Mouse (Mus musculus): ENCODE measurements around the gene 1810062G17Rik.
A peak's percentile ranks its signal among the peaks of the same experiment; 100 is the strongest.

Gene 1810062G17Rik

GRCm38 (mm10) chr3:36478776-36479175 lies 3.0 kb downstream of the 1810062G17Rik start:
- DNase-seq = no peak

GRCm38 (mm10) chr3:36480486-36480885 lies 4.7 kb downstream of the 1810062G17Rik start:
- DNase-seq = no peak

- DNase-seq = peak; percentile 76 to 86
Measured at GRCm38 (mm10) chr3:36481776-36482193, 6.0 kb downstream of the 1810062G17Rik start.

- no peak for DNase-seq
Measured at GRCm38 (mm10) chr3:36482940-36483339, 7.2 kb downstream of the 1810062G17Rik start.

GRCm38 (mm10) chr3:36484292-36484691 lies 8.6 kb downstream of the 1810062G17Rik start:
- DNase-seq = no peak

- DNase-seq = no peak
Measured at GRCm38 (mm10) chr3:36486176-36486575, 10.4 kb downstream of the 1810062G17Rik start.

GRCm38 (mm10) chr3:36486881-36487280 lies 11.1 kb downstream of the 1810062G17Rik start:
- DNase-seq = no peak

GRCm38 (mm10) chr3:36488367-36488766 lies 12.6 kb downstream of the 1810062G17Rik start:
- no peak for DNase-seq

- DNase-seq = no peak
Measured at GRCm38 (mm10) chr3:36488899-36489589, 13.3 kb downstream of the 1810062G17Rik start.

- no peak for DNase-seq
Measured at GRCm38 (mm10) chr3:36489590-36489910, 13.8 kb downstream of the 1810062G17Rik start.

- DNase-seq = no peak
Measured at GRCm38 (mm10) chr3:36491535-36491934, 15.8 kb downstream of the 1810062G17Rik start.

GRCm38 (mm10) chr3:36492716-36493391 lies 17.1 kb downstream of the 1810062G17Rik start:
- no peak for DNase-seq

GRCm38 (mm10) chr3:36493641-36494283 lies 18.0 kb downstream of the 1810062G17Rik start:
- DNase-seq = no peak

GRCm38 (mm10) chr3:36494613-36495012 lies 18.9 kb downstream of the 1810062G17Rik start:
- DNase-seq = no peak

GRCm38 (mm10) chr3:36495436-36495835 lies 19.7 kb downstream of the 1810062G17Rik start:
- DNase-seq = peak; percentile 85 to 90

- DNase-seq = no peak
Measured at GRCm38 (mm10) chr3:36496273-36496672, 20.5 kb downstream of the 1810062G17Rik start.

- peak; percentile 75 to 78 for DNase-seq
Measured at GRCm38 (mm10) chr3:36496746-36497145, 21.0 kb downstream of the 1810062G17Rik start.

- DNase-seq = no peak
Measured at GRCm38 (mm10) chr3:36498224-36498623, 22.5 kb downstream of the 1810062G17Rik start.

GRCm38 (mm10) chr3:36499418-36499817 lies 23.7 kb downstream of the 1810062G17Rik start:
- DNase-seq = no peak

GRCm38 (mm10) chr3:36500976-36501375 lies 25.2 kb downstream of the 1810062G17Rik start:
- no peak for DNase-seq

GRCm38 (mm10) chr3:36501546-36501945 lies 25.8 kb downstream of the 1810062G17Rik start:
- no peak for DNase-seq

GRCm38 (mm10) chr3:36505306-36505705 lies 29.6 kb downstream of the 1810062G17Rik start:
- DNase-seq = no peak

GRCm38 (mm10) chr3:36505809-36506735 lies 30.3 kb downstream of the 1810062G17Rik start:
- no peak for DNase-seq
